In the genomic region with DNA sequence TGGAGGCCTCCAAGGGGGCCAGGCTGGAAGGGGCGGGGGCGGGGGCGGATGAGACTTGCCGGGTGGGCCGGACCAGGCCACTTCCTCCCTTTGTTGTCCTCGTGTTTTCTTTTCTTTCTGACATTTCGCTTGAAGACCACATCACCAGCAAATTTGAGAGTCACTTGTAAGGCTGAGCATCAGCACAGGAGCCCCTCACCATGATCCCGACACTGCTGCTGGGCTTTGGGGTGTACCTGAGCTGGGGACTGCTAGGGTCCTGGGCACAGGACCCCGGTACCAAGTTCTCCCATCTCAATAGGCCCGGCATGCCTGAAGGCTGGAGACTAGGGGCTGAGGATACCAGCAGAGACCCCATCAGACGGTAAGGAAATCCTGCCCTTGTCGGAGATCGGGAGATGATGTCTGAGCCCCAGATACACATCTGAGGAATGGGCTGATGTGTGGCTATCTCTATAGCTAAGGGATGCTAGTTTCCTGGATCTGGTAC, we compare ENCODE assay signal across 8 mouse cellular contexts. TPM values are rescaled to one million over a fixed set of nuclear protein-coding genes. Genes with fewer than 3 reads are reported as not detected.
DNase-seq lines count a peak whose midpoint lies in the region; ATAC-seq and TF ChIP-seq lines count a peak whose summit lies in the region.

A gene (plus strand): TSS at position 51 of the 490 bp plus-strand sequence.

- peak within 1 kb of the TSS; percentile 42; the same call in 1 of the 2 replicates for H3K9ac ChIP-seq in ES-E14 (ENCODE audit: insufficient read depth, low read depth, low read length, poor library complexity, severe bottlenecking)
- no peak within 1 kb of the TSS for H3K9ac ChIP-seq in intestine, postnatal 0 days (ENCODE audit: low read depth, low read length)

- no peaks in the 10 kb centered on the region for H3K9me3 ChIP-seq in ES-E14 (ENCODE audit: control insufficient read depth, insufficient read depth, low read depth, low read length)
- H3K9me3 ChIP-seq in heart, embryonic 10.5 days, result no peaks in the 10 kb centered on the region
- H3K9me3 ChIP-seq in intestine, postnatal 0 days (ENCODE audit: control insufficient read depth), result no peaks in the 10 kb centered on the region

- no peak for TF ChIP-seq CTCF in intestine, postnatal 0 days (IDR thresholded peaks at IDR 0.05; ENCODE audit: low read depth)

- no peak within 1 kb of the TSS for H3K4me2 ChIP-seq in intestine, postnatal 0 days (replicated peaks; ENCODE audit: low read depth)

- peaks cover 14 to 49% of the 10 kb centered on the region in 2 experiments for H3K4me1 ChIP-seq in ES-E14 (ENCODE audit: control insufficient read depth in 2 of 2, insufficient read depth in 2 of 2, low read length in 2 of 2, poor library complexity in 1 of 2)
- H3K4me1 ChIP-seq in heart, embryonic 10.5 days, result peaks cover 48% of the 10 kb centered on the region
- no peaks in the 10 kb centered on the region for H3K4me1 ChIP-seq in intestine, postnatal 0 days (replicated peaks; ENCODE audit: control insufficient read depth, insufficient read depth, low read length)

- H3K36me3 ChIP-seq in ES-E14 (ENCODE audit: control insufficient read depth, insufficient read depth, low read length, poor library complexity, severe bottlenecking), result no peaks in the 10 kb centered on the region
- H3K36me3 ChIP-seq in heart, embryonic 10.5 days, result no peaks in the 10 kb centered on the region
- no peaks in the 10 kb centered on the region for H3K36me3 ChIP-seq in intestine, postnatal 0 days (ENCODE audit: control insufficient read depth, insufficient read depth)

- H3K27ac ChIP-seq in ES-E14 (ENCODE audit: insufficient read depth, low read depth, low read length, poor library complexity, severe bottlenecking), result peak within 1 kb of the TSS; percentile 15; the same call in 1 of the 2 replicates
- H3K27ac ChIP-seq in heart, embryonic 10.5 days, result peak within 1 kb of the TSS; percentile 77
- no peak within 1 kb of the TSS for H3K27ac ChIP-seq in intestine, postnatal 0 days (ENCODE audit: low read depth, low read length)

- H3K27me3 ChIP-seq in heart, embryonic 10.5 days (ENCODE audit: insufficient read depth, poor library complexity, severe bottlenecking), result peaks cover 6% of the 10 kb centered on the region; the same call in 1 of the 2 replicates
- H3K27me3 ChIP-seq in intestine, postnatal 0 days (replicated peaks; ENCODE audit: control insufficient read depth, insufficient read depth, low read length), result no peaks in the 10 kb centered on the region

- peak within 1 kb of the TSS; percentile 5 to 37; a peak in 3 of 4 replicates for H3K4me3 ChIP-seq in ES-E14 (ENCODE audit: insufficient read depth in 1 of 2, low read depth in 1 of 2, low read length in 2 of 2, poor library complexity in 1 of 2, severe bottlenecking in 1 of 2)
- peak within 1 kb of the TSS; percentile 47 for H3K4me3 ChIP-seq in heart, embryonic 10.5 days
- 0 out of 2 replicates have a peak within 1 kb of the TSS, but pooled peaks have one; percentile 2 for H3K4me3 ChIP-seq in intestine, postnatal 0 days (ENCODE audit: low read depth, low read length)

- no peak for ATAC-seq in intestine, postnatal 0 days
- ATAC-seq in inflammation-experienced regulatory T-cells, adult 6 months, result no peak

- 63% methylated on average over 13 of the region's 13 CpGs for WGBS in heart, embryonic 10.5 days
- WGBS in intestine, postnatal 0 days, result 79% methylated on average over 13 of the region's 13 CpGs

- in situ Hi-C loops in ES-E14 (cut with MboI; ENCODE audit: low sequenced_read_pairs in 2 of 2, unreplicated experiment in 2 of 2), result no loop called here

- DNase-seq in gastrocnemius, postnatal 10 days, result no peak
- DNase-seq in gastrocnemius, adult 8-10 months (ENCODE audit: low spot score in 2 of 2), result no peak
- DNase-seq in ES-E14 (ENCODE audit: low read depth, low spot score), result no peak
- no peak for DNase-seq in heart, embryonic 10.5 days (ENCODE audit: low spot score)
- DNase-seq in right cerebral cortex, postnatal 14 days, result no peak
- no peak for DNase-seq in right cerebral cortex, adult 2 months (ENCODE audit: low spot score in 2 of 2)

TF ChIP-seq in ES-E14, 5 proteins besides CTCF, POLR2A, EP300 and RAD21:
- TF ChIP-seq HCFC1 (IDR thresholded peaks at IDR 0.05; ENCODE audit: borderline replicate concordance, insufficient read depth, low read length) (no peak), MAFK (IDR thresholded peaks at IDR 0.05; ENCODE audit: insufficient read depth, low read depth, low read length) (no peak), ZNF384 (IDR thresholded peaks at IDR 0.05; ENCODE audit: low read depth, low read length) (no peak), ZC3H11A (IDR thresholded peaks at IDR 0.05; ENCODE audit: borderline replicate concordance, low read depth, low read length) (no peak), CHD2 (IDR thresholded peaks at IDR 0.05; ENCODE audit: low read depth, low read length) (no peak)
TF ChIP-seq in ES-E14: peak in this region for 0.

RNA-seq across cellular contexts. Expression of the gene that starts here (rescaled TPM):
- 10 to 100 TPM; 16.7 to 18.7 TPM for total RNA-seq in gastrocnemius, postnatal 10 days (2021)
- 1 to 10 TPM; 7.9 to 9.3 (median 9.0) TPM for total RNA-seq in gastrocnemius, adult 8-10 months (2022)
- 17.4 and 41.2 TPM in 2 replicates for total RNA-seq in ES-E14 (2012; rRNA removed)
- polyA plus RNA-seq in heart, embryonic 10.5 days (2016; fragmentation: Nextera tagmentation; extraction: Ambion mirVana), result 13.9 and 23.7 TPM in 2 replicates
- polyA plus RNA-seq in intestine, postnatal 0 days (2015; fragmentation: Nextera tagmentation; extraction: Ambion mirVana), result 5.6 and 5.7 TPM in 2 replicates
- under 1 TPM in 1 of 3 experiments, not detected in 2; 0.11 TPM for polyA plus RNA-seq in inflammation-experienced regulatory T-cells, adult 6 months (2017; shearing (Covaris generic))
